Mouse (Mus musculus) MEL (cell line): ENCODE measurements at regions not wholly inside any gene's neighbourhood (a gene's known extent, or its start where the extent isn't known, plus 50 kb on each side); places are given as distances from the start of the nearest gene placed in this dataset.

Source experiments
- DNase-seq: peaks from one replicate; pipeline ENCODE4 v3.0.0; 2011; ENCODE audit warnings: low read depth, low spot score
- H3K27ac ChIP-seq: 2 replicates; pipeline ENCODE4 v1.5.1; 2012; ENCODE audit warnings: low read depth, mild to moderate bottlenecking, control low read depth, low read length, moderate library complexity; ENCODE audit not compliant: control insufficient read depth
- H3K27me3 ChIP-seq, 2 experiments: fragments of 150-350 bp in 1 of 2; sonication (generic) in 1 of 2; 2 replicates each; pipeline ENCODE4 v1.6.1; 2012; ENCODE audit warnings: low read length in 2 of 2, mild to moderate bottlenecking in 2 of 2, improper control_type of control experiment in 1 of 2, moderate library complexity in 1 of 2; ENCODE audit not compliant: insufficient read depth in 2 of 2, control insufficient read depth in 1 of 2
- H3K36me3 ChIP-seq, 2 experiments: 2 replicates each; pipeline ENCODE4 v1.6.1; 2012 to 2014; ENCODE audit warnings: low read length in 2 of 2, improper control_type of control experiment in 1 of 2, inconsistent platforms in 1 of 2, mild to moderate bottlenecking in 1 of 2; ENCODE audit not compliant: insufficient read depth in 2 of 2, control insufficient read depth in 1 of 2
- H3K4me1 ChIP-seq, 2 experiments: fragments of 150-350 bp in 1 of 2; sonication (generic) in 1 of 2; 2 replicates each; pipeline ENCODE4 v1.6.1; 2012; ENCODE audit warnings: low read length in 2 of 2, improper control_type of control experiment in 1 of 2, mild to moderate bottlenecking in 1 of 2; ENCODE audit not compliant: insufficient read depth in 2 of 2, control insufficient read depth in 1 of 2
- H3K4me3 ChIP-seq, 2 experiments: fragments of 150-350 bp in 1 of 2; sonication (generic) in 1 of 2; 2 replicates each; pipeline ENCODE4 v1.5.1; 2012; ENCODE audit warnings: low read depth in 2 of 2, low read length in 2 of 2, mild to moderate bottlenecking in 2 of 2, moderate library complexity in 2 of 2, control low read depth in 1 of 2, improper control_type of control experiment in 1 of 2; ENCODE audit not compliant: control insufficient read depth in 1 of 2, insufficient read depth in 1 of 2
- H3K79me2 ChIP-seq: 2 replicates; pipeline ENCODE4 v1.6.1; 2012; ENCODE audit warnings: mild to moderate bottlenecking, low read length, moderate library complexity; ENCODE audit not compliant: control insufficient read depth, poor library complexity, insufficient read depth
- H3K9ac ChIP-seq: 2 replicates; pipeline ENCODE4 v1.6.1; 2012; ENCODE audit warnings: low read depth, mild to moderate bottlenecking, control low read depth, low read length, moderate library complexity; ENCODE audit not compliant: control insufficient read depth, poor library complexity, severe bottlenecking
- H3K9me3 ChIP-seq: fragments of 150-350 bp; sonication (generic); replicated peaks from 2 replicates; pipeline ENCODE4 v1.6.1; 2012; ENCODE audit warnings: mild to moderate bottlenecking, low read length, improper control_type of control experiment, moderate library complexity; ENCODE audit not compliant: insufficient read depth
- BHLHE40 ChIP-seq: IDR thresholded peaks from 2 replicates; pipeline ENCODE4 v1.6.1; 2012; ENCODE audit warnings: low read depth, mild to moderate bottlenecking, inconsistent platforms, low read length, improper control_type of control experiment, borderline replicate concordance
- CHD1 ChIP-seq: IDR thresholded peaks from 2 replicates; pipeline ENCODE4 v1.6.1; 2012; ENCODE audit warnings: low read depth, mild to moderate bottlenecking, inconsistent platforms, low read length, improper control_type of control experiment
- CHD2 ChIP-seq: IDR thresholded peaks from 2 replicates; pipeline ENCODE4 v1.6.1; 2011; ENCODE audit warnings: low read length, improper control_type of control experiment
- CTCF ChIP-seq, 3 experiments: IDR thresholded peaks in 2 of 3; conservative IDR thresholded peaks in 1 of 3; 2 replicates each; pipeline ENCODE4 v1.5.1; 2011 to 2012; ENCODE audit warnings: low read length in 3 of 3, low read depth in 2 of 3, mild to moderate bottlenecking in 2 of 3, improper control_type of control experiment in 1 of 3, inconsistent platforms in 1 of 3, mixed read lengths in 1 of 3, moderate library complexity in 1 of 3; ENCODE audit not compliant: control insufficient read depth in 1 of 3, insufficient read depth in 1 of 3, poor library complexity in 1 of 3, severe bottlenecking in 1 of 3
- EP300 ChIP-seq, 2 experiments: IDR thresholded peaks; 2 replicates each; pipeline ENCODE4 v1.6.1; 2011; ENCODE audit warnings: improper control_type of control experiment in 2 of 2, low read length in 2 of 2, low read depth in 1 of 2, mild to moderate bottlenecking in 1 of 2
- ETS1 ChIP-seq: IDR thresholded peaks from 2 replicates; pipeline ENCODE4 v1.6.1; 2012; ENCODE audit warnings: low read depth, mild to moderate bottlenecking, inconsistent platforms, low read length, improper control_type of control experiment, moderate library complexity
- GABPA ChIP-seq: IDR thresholded peaks from 2 replicates; pipeline ENCODE4 v1.6.1; 2012; ENCODE audit warnings: low read depth, mild to moderate bottlenecking, inconsistent platforms, low read length, improper control_type of control experiment, moderate library complexity
- GATA1 ChIP-seq: IDR thresholded peaks from 2 replicates; pipeline ENCODE4 v1.6.1; 2011; ENCODE audit warnings: low read depth, low read length, improper control_type of control experiment
- JUND ChIP-seq: IDR thresholded peaks from 2 replicates; pipeline ENCODE4 v1.6.1; 2011; ENCODE audit warnings: low read depth, mild to moderate bottlenecking, improper control_type of control experiment, low read length
- KAT2A ChIP-seq: conservative IDR thresholded peaks from 2 replicates; pipeline ENCODE4 v1.6.1; 2012; ENCODE audit warnings: low read depth, low read length, improper control_type of control experiment, inconsistent platforms
- MAFK ChIP-seq: IDR thresholded peaks from 2 replicates; pipeline ENCODE4 v1.6.1; 2011; ENCODE audit warnings: low read depth, mild to moderate bottlenecking, low read length, improper control_type of control experiment, borderline replicate concordance
- MAZ ChIP-seq: IDR thresholded peaks from 2 replicates; pipeline ENCODE4 v1.6.1; 2012; ENCODE audit warnings: low read depth, mild to moderate bottlenecking, inconsistent platforms, low read length, improper control_type of control experiment
- MEF2A ChIP-seq: IDR thresholded peaks from 2 replicates; pipeline ENCODE4 v1.6.1; 2014; ENCODE audit warnings: low read depth, mild to moderate bottlenecking, inconsistent platforms, low read length, improper control_type of control experiment; ENCODE audit not compliant: poor library complexity, insufficient replicate concordance, severe bottlenecking; ENCODE audit errors: extremely low read depth
- MXI1 ChIP-seq: IDR thresholded peaks from 2 replicates; pipeline ENCODE4 v1.6.1; 2011; ENCODE audit warnings: mild to moderate bottlenecking, low read depth, low read length, improper control_type of control experiment
- MYB ChIP-seq: IDR thresholded peaks from 2 replicates; pipeline ENCODE4 v1.6.1; 2011; ENCODE audit warnings: mild to moderate bottlenecking, low read depth, low read length, improper control_type of control experiment
- POLR2A ChIP-seq, 2 experiments: IDR thresholded peaks; 2 replicates each; pipeline ENCODE4 v1.6.1; 2011 to 2012; ENCODE audit warnings: low read length in 2 of 2, mild to moderate bottlenecking in 2 of 2, control low read depth in 1 of 2, improper control_type of control experiment in 1 of 2, low read depth in 1 of 2, moderate library complexity in 1 of 2; ENCODE audit not compliant: control insufficient read depth in 1 of 2, insufficient read depth in 1 of 2, poor library complexity in 1 of 2
- POLR2AphosphoS2 ChIP-seq: IDR thresholded peaks from 2 replicates; pipeline ENCODE4 v1.6.1; 2011; ENCODE audit warnings: low read length, improper control_type of control experiment
- POLR2AphosphoS5 ChIP-seq: IDR thresholded peaks from 2 replicates; pipeline ENCODE4 v1.6.1; 2012; ENCODE audit warnings: low read depth, borderline replicate concordance, mild to moderate bottlenecking, inconsistent platforms, low read length, moderate library complexity, mixed read lengths
- RAD21 ChIP-seq: IDR thresholded peaks from 2 replicates; pipeline ENCODE4 v1.6.1; 2011; ENCODE audit warnings: mild to moderate bottlenecking, low read depth, low read length, improper control_type of control experiment
- RCOR1 ChIP-seq: IDR thresholded peaks from 2 replicates; pipeline ENCODE4 v1.6.1; 2012; ENCODE audit warnings: low read depth, mild to moderate bottlenecking, inconsistent platforms, low read length, improper control_type of control experiment
- SIN3A ChIP-seq: IDR thresholded peaks from 2 replicates; pipeline ENCODE4 v1.6.1; 2012; ENCODE audit warnings: low read length, improper control_type of control experiment, inconsistent platforms
- TAL1 ChIP-seq: IDR thresholded peaks from 2 replicates; pipeline ENCODE4 v1.6.1; 2012; ENCODE audit warnings: mild to moderate bottlenecking, inconsistent platforms, low read length, moderate library complexity, mixed read lengths
- TBP ChIP-seq: IDR thresholded peaks from 2 replicates; pipeline ENCODE4 v1.8.0; 2011; ENCODE audit warnings: low read depth, low read length, improper control_type of control experiment
- TCF12 ChIP-seq: IDR thresholded peaks from 2 replicates; pipeline ENCODE4 v1.6.1; 2014; ENCODE audit warnings: low read depth, mild to moderate bottlenecking, inconsistent platforms, low read length, improper control_type of control experiment, moderate library complexity
- UBTF ChIP-seq: IDR thresholded peaks from 2 replicates; pipeline ENCODE4 v1.6.1; 2012; ENCODE audit warnings: low read depth, mild to moderate bottlenecking, inconsistent platforms, low read length, improper control_type of control experiment, moderate library complexity, borderline replicate concordance; ENCODE audit not compliant: insufficient read depth
- USF1 ChIP-seq: IDR thresholded peaks from 2 replicates; pipeline ENCODE4 v1.6.1; 2014; ENCODE audit warnings: low read depth, mild to moderate bottlenecking, inconsistent platforms, low read length, improper control_type of control experiment, moderate library complexity
- USF2 ChIP-seq, 2 experiments: IDR thresholded peaks; 2 replicates each; pipeline ENCODE4 v1.6.1; 2011 to 2012; ENCODE audit warnings: improper control_type of control experiment in 2 of 2, low read length in 2 of 2, borderline replicate concordance in 1 of 2, inconsistent platforms in 1 of 2, low read depth in 1 of 2, mild to moderate bottlenecking in 1 of 2; ENCODE audit not compliant: insufficient read depth in 1 of 2
- ZMIZ1 ChIP-seq: IDR thresholded peaks from 2 replicates; pipeline ENCODE4 v1.6.1; 2012; ENCODE audit warnings: low read depth, mild to moderate bottlenecking, inconsistent platforms, low read length, improper control_type of control experiment, moderate library complexity
- ZNF384 ChIP-seq: IDR thresholded peaks from 2 replicates; pipeline ENCODE4 v1.6.1; 2012; ENCODE audit warnings: low read depth, mild to moderate bottlenecking, inconsistent platforms, low read length, improper control_type of control experiment

DNA sequence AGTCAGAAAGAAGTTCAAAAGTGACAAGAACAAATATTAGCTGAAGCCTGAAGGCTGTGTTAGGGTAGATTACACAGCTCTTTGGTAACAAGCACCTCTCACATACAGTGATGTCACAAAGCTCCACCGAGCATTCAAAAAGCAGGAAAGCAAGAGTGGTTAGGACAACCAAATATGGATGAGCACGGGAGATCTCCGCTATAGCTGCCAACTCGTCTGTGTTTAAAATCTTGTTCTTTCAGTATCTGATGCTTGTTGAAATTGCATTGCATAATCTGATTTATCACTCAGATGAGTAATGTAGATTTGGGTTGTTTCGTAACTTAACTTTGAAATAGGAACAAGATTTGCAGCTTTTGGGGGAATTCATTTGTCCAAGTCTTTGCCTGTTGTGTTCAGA is 652.8 kb downstream of the Bckdhb start:
- Histone ChIP-seq H3K27ac (no peak overlapping the region), H3K4me3 (no peak overlapping the region), H3K9me3 (no peaks in the 10 kb centered on the region), H3K79me2 (no peaks in the 10 kb centered on the region), H3K36me3 (no peaks in the 10 kb centered on the region), H3K9ac (no peak overlapping the region), H3K27me3 (no peaks in the 10 kb centered on the region), H3K4me1 (no peaks in the 10 kb centered on the region)
- DNase-seq: no peak
- TF ChIP-seq TAL1 (no peak), CHD2 (no peak), RAD21 (no peak), POLR2AphosphoS5 (no peak), JUND (no peak), ZMIZ1 (no peak), POLR2AphosphoS2 (no peak), MAFK (no peak), USF1 (no peak), EP300 (IDR thresholded peaks at IDR 0.05; ENCODE audit: low read depth in 1 of 2, low read length in 2 of 2) (no peak), KAT2A (no peak), MEF2A (no peak), USF2 (IDR thresholded peaks at IDR 0.05; ENCODE audit: borderline replicate concordance in 1 of 2, insufficient read depth in 1 of 2, low read depth in 1 of 2, low read length in 2 of 2) (no peak), SIN3A (no peak), MAZ (no peak), CTCF (IDR thresholded peaks at IDR 0.05 in 2 of 3, conservative IDR thresholded peaks at IDR 0.05 in 1 of 3; ENCODE audit: control insufficient read depth in 1 of 3, insufficient read depth in 1 of 3, low read depth in 2 of 3, low read length in 3 of 3, poor library complexity in 1 of 3, severe bottlenecking in 1 of 3) (no peak), BHLHE40 (no peak), POLR2A (IDR thresholded peaks at IDR 0.05; ENCODE audit: control insufficient read depth in 1 of 2, insufficient read depth in 1 of 2, low read depth in 1 of 2, low read length in 2 of 2, poor library complexity in 1 of 2) (no peak)

DNA sequence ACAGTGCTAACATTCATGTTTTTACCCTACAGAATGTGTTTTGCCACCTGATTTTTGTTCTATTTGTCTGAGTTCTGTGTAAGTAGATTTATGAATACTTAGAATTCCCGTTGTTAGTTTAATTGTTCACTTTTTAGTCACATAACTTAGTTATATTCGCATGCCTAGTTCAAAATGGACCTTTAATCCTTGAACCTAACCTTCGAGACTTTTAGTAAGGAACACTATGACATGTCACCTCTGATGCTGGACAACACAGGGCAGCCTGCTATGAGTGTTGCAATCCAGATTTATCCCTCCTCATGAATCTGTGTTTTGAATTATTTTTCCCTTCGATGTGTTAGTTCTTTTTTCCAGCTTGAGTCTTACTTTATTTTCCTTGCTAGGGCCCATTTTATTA is 662.8 kb downstream of the Bckdhb start:
- Histone ChIP-seq H3K4me3 (no peak overlapping the region), H3K27me3 (no peaks in the 10 kb centered on the region), H3K4me1 (no peaks in the 10 kb centered on the region), H3K9me3 (no peaks in the 10 kb centered on the region), H3K27ac (no peak overlapping the region), H3K79me2 (no peaks in the 10 kb centered on the region), H3K9ac (no peak overlapping the region), H3K36me3 (no peaks in the 10 kb centered on the region)
- TF ChIP-seq MXI1: no peak
- no peak for TF ChIP-seq CHD1
- no peak for TF ChIP-seq SIN3A
- no peak for TF ChIP-seq ZNF384
- no peak for TF ChIP-seq ZMIZ1
- no peak for TF ChIP-seq POLR2AphosphoS5
- TF ChIP-seq MYB: no peak
- no peak for TF ChIP-seq ETS1
- TF ChIP-seq GABPA: no peak
- TF ChIP-seq GATA1: no peak
- no peak for TF ChIP-seq UBTF
- no peak for TF ChIP-seq RCOR1
- TF ChIP-seq TBP: no peak
- TF ChIP-seq TCF12: no peak
- no peak for DNase-seq
